In the genomic region with DNA sequence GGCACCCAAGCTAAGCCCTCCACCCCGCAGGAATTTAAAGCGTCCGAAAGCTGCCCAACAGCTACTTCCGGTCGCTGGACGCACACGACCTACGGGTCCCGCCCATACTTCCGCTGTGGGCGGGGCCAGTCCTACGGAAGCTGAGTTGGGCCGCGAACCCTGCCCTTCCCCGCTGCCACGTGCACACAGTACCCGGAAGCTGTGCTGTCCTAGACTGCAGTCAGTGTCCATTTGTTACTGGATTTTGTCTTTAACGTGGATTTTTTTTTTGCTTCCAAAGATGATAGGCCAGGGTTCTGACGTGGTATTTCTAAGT, we compare ENCODE assay signal across 8 mouse cellular contexts. TPM values are rescaled to one million over a fixed set of nuclear protein-coding genes. Genes with fewer than 3 reads are reported as not detected.
DNase-seq lines count a peak whose midpoint lies in the region; ATAC-seq and TF ChIP-seq lines count a peak whose summit lies in the region.

TSS of gene Cdk7 (minus strand) at position 79 of the 316 bp plus-strand sequence.

- 0 out of 2 replicates have a peak, but pooled peaks have one; percentile 12 for TF ChIP-seq EP300 in CH12.LX (IDR thresholded peaks at IDR 0.05; ENCODE audit: low read length)
- TF ChIP-seq EP300 in heart, postnatal 0 days (IDR thresholded peaks at IDR 0.05; ENCODE audit: low read depth): peak; percentile 88

- H3K9ac ChIP-seq in CH12.LX (ENCODE audit: insufficient read depth, low read depth): peak within 1 kb of the TSS; percentile 95
- peak within 1 kb of the TSS; percentile 88 for H3K9ac ChIP-seq in forebrain, embryonic 12.5 days
- peak within 1 kb of the TSS; percentile 92 for H3K9ac ChIP-seq in heart, postnatal 0 days (replicated peaks; ENCODE audit: low read depth, low read length)
- H3K9ac ChIP-seq in liver, embryonic 16.5 days (ENCODE audit: low read depth, low read length): peak within 1 kb of the TSS; percentile 74
- peak within 1 kb of the TSS; percentile 87 for H3K9ac ChIP-seq in neural tube, embryonic 13.5 days

- H3K4me2 ChIP-seq in CH12.LX (ENCODE audit: insufficient read depth, low read depth, poor library complexity, severe bottlenecking): peak within 1 kb of the TSS; percentile 93
- peak within 1 kb of the TSS; percentile 90 for H3K4me2 ChIP-seq in forebrain, embryonic 12.5 days
- H3K4me2 ChIP-seq in heart, postnatal 0 days (ENCODE audit: low read depth, low read length): peak within 1 kb of the TSS; percentile 94
- peak within 1 kb of the TSS; percentile 77 for H3K4me2 ChIP-seq in liver, embryonic 16.5 days (ENCODE audit: low read depth, low read length)
- peak within 1 kb of the TSS; percentile 92 for H3K4me2 ChIP-seq in neural tube, embryonic 13.5 days

- TF ChIP-seq CTCF in CH12.LX (conservative IDR thresholded peaks at IDR 0.05 in 1 of 2, IDR thresholded peaks at IDR 0.05 in 1 of 2; ENCODE audit: low read depth in 2 of 2, low read length in 2 of 2): no peak
- TF ChIP-seq CTCF in heart, postnatal 0 days (IDR thresholded peaks at IDR 0.05; ENCODE audit: low read depth): no peak
- TF ChIP-seq CTCF in testis, adult 2 months (IDR thresholded peaks at IDR 0.05; ENCODE audit: control insufficient read depth, insufficient read depth, insufficient replicate concordance, low read depth, low read length): no peak

- 0% methylated on average over 19 of the region's 19 CpGs for WGBS in forebrain, embryonic 12.5 days
- WGBS in heart, postnatal 0 days: under 1% methylated on average over 19 of the region's 19 CpGs
- WGBS in liver, embryonic 16.5 days (ENCODE audit: insufficient replicate concordance): under 1% methylated on average over 19 of the region's 19 CpGs
- under 1% methylated on average over 19 of the region's 19 CpGs for WGBS in neural tube, embryonic 13.5 days

- H3K27me3 ChIP-seq in CH12.LX (replicated peaks): no peaks in the 10 kb centered on the region
- no peaks in the 10 kb centered on the region for H3K27me3 ChIP-seq in forebrain, embryonic 12.5 days
- no peaks in the 10 kb centered on the region for H3K27me3 ChIP-seq in heart, postnatal 0 days (ENCODE audit: control insufficient read depth, insufficient read depth, low read length)
- no peaks in the 10 kb centered on the region for H3K27me3 ChIP-seq in liver, embryonic 16.5 days (ENCODE audit: control insufficient read depth, insufficient read depth, low read depth, low read length)
- H3K27me3 ChIP-seq in neural tube, embryonic 13.5 days: no peaks in the 10 kb centered on the region
- H3K27me3 ChIP-seq in testis, adult 2 months (ENCODE audit: control insufficient read depth, insufficient read depth, low read length): no peaks in the 10 kb centered on the region

- DNase-seq in CH12.LX (ENCODE audit: extremely low read depth): peak; percentile 95
- DNase-seq in c-Kit-positive CD71-positive TER-119-negative erythroid progenitor cells, embryonic 14.5 days (ENCODE audit: low read depth): peak; percentile 92
- peak; percentile 96 for DNase-seq in heart, postnatal 0 days (ENCODE audit: low spot score)
- peak; percentile 96 to 97 for DNase-seq in kidney, postnatal 4 days

- in situ Hi-C loops in CH12.LX (cut with MboI; ENCODE audit: low pct_ligation_motif_present, low pct_unique_long_range_greater_than_20kb, low sequenced_read_pairs): no loop called here

- peak; percentile 88 for TF ChIP-seq POLR2A in CH12.LX (IDR thresholded peaks at IDR 0.05; ENCODE audit: low read depth, low read length)
- TF ChIP-seq POLR2A in testis, adult 2 months (IDR thresholded peaks at IDR 0.05; ENCODE audit: control insufficient read depth, low read depth, low read length): peak; percentile 59; the same call in 1 of the 2 replicates

- H3K4me3 ChIP-seq in CH12.LX (replicated peaks in 1 of 3; ENCODE audit: low read depth in 2 of 3, low read length in 2 of 3, poor library complexity in 1 of 3): peak within 1 kb of the TSS; percentile 81 to 100 (median 82)
- H3K4me3 ChIP-seq in forebrain, embryonic 12.5 days (replicated peaks): peak within 1 kb of the TSS; percentile 87
- H3K4me3 ChIP-seq in heart, postnatal 0 days (ENCODE audit: low read depth, low read length): peak within 1 kb of the TSS; percentile 97
- H3K4me3 ChIP-seq in liver, embryonic 16.5 days (ENCODE audit: low read depth, low read length): peak within 1 kb of the TSS; percentile 74
- H3K4me3 ChIP-seq in neural tube, embryonic 13.5 days: peak within 1 kb of the TSS; percentile 66
- H3K4me3 ChIP-seq in testis, adult 2 months (ENCODE audit: control insufficient read depth, low read depth, low read length): peak within 1 kb of the TSS; percentile 93

- H3K79me2 ChIP-seq in CH12.LX (replicated peaks; ENCODE audit: control insufficient read depth, extremely low read depth, insufficient read depth, poor library complexity, severe bottlenecking): peaks cover 36% of the 10 kb centered on the region

- peak; percentile 100 for ATAC-seq in forebrain, embryonic 12.5 days (ENCODE audit: low FRiP score)
- ATAC-seq in heart, postnatal 0 days (ENCODE audit: insufficient read depth, low read depth): peak; percentile 98
- ATAC-seq in liver, embryonic 16.5 days (ENCODE audit: low read depth): peak; percentile 99
- ATAC-seq in neural tube, embryonic 13.5 days (ENCODE audit: low read depth): peak; percentile 99

- TF ChIP-seq RAD21 in CH12.LX (IDR thresholded peaks at IDR 0.05; ENCODE audit: low read depth, low read length): no peak

- no peaks in the 10 kb centered on the region for H3K9me3 ChIP-seq in CH12.LX (replicated peaks; ENCODE audit: low read length)
- H3K9me3 ChIP-seq in forebrain, embryonic 12.5 days: no peaks in the 10 kb centered on the region
- H3K9me3 ChIP-seq in heart, postnatal 0 days (replicated peaks; ENCODE audit: control insufficient read depth, low read length): no peaks in the 10 kb centered on the region
- H3K9me3 ChIP-seq in liver, embryonic 16.5 days (replicated peaks; ENCODE audit: control insufficient read depth, low read length): no peaks in the 10 kb centered on the region
- H3K9me3 ChIP-seq in neural tube, embryonic 13.5 days: no peaks in the 10 kb centered on the region

- H3K4me1 ChIP-seq in CH12.LX (ENCODE audit: control insufficient read depth in 1 of 2, insufficient read depth in 2 of 2): peaks cover 0 to 14% of the 10 kb centered on the region in 2 experiments; a peak in 2 of 4 replicates
- H3K4me1 ChIP-seq in forebrain, embryonic 12.5 days: peaks cover 16% of the 10 kb centered on the region
- H3K4me1 ChIP-seq in heart, postnatal 0 days (ENCODE audit: control insufficient read depth, insufficient read depth): peaks cover 15% of the 10 kb centered on the region; the same call in 1 of the 2 replicates
- H3K4me1 ChIP-seq in liver, embryonic 16.5 days (ENCODE audit: control insufficient read depth, low read depth, low read length): peaks cover 21% of the 10 kb centered on the region
- peaks cover 22% of the 10 kb centered on the region for H3K4me1 ChIP-seq in neural tube, embryonic 13.5 days (replicated peaks)
- H3K4me1 ChIP-seq in testis, adult 2 months (ENCODE audit: control insufficient read depth, insufficient read depth, low read length): no peaks in the 10 kb centered on the region

- dilution Hi-C loops in CH12.LX (cut with MboI; ENCODE audit: extremely low pct_ligation_motif_present, extremely low pct_unique_long_range_greater_than_20kb, low sequenced_read_pairs): no loop called here

- H3K36me3 ChIP-seq in CH12.LX (replicated peaks in 1 of 2; ENCODE audit: control insufficient read depth in 1 of 2, insufficient read depth in 1 of 2, low read length in 1 of 2): peaks cover 10 to 29% of the 10 kb centered on the region in 2 experiments
- peaks cover 19% of the 10 kb centered on the region for H3K36me3 ChIP-seq in forebrain, embryonic 12.5 days (replicated peaks)
- H3K36me3 ChIP-seq in heart, postnatal 0 days (replicated peaks; ENCODE audit: control insufficient read depth, insufficient read depth, low read length): peaks cover 21% of the 10 kb centered on the region
- peaks cover 11% of the 10 kb centered on the region for H3K36me3 ChIP-seq in liver, embryonic 16.5 days (ENCODE audit: control insufficient read depth, insufficient read depth)
- peaks cover 25% of the 10 kb centered on the region for H3K36me3 ChIP-seq in neural tube, embryonic 13.5 days
- no peaks in the 10 kb centered on the region; the same call in 1 of the 2 replicates for H3K36me3 ChIP-seq in testis, adult 2 months (ENCODE audit: control insufficient read depth, insufficient read depth, low read length)

- H3K27ac ChIP-seq in CH12.LX (ENCODE audit: insufficient read depth, low read depth): peak within 1 kb of the TSS; percentile 31; the same call in 1 of the 2 replicates
- H3K27ac ChIP-seq in forebrain, embryonic 12.5 days: peak within 1 kb of the TSS; percentile 91
- H3K27ac ChIP-seq in heart, postnatal 0 days (ENCODE audit: low read depth): peak within 1 kb of the TSS; percentile 99
- peak within 1 kb of the TSS; percentile 78 for H3K27ac ChIP-seq in liver, embryonic 16.5 days (ENCODE audit: low read length)
- peak within 1 kb of the TSS; percentile 86 for H3K27ac ChIP-seq in neural tube, embryonic 13.5 days (replicated peaks)
- H3K27ac ChIP-seq in testis, adult 2 months (ENCODE audit: control insufficient read depth, insufficient read depth, low read depth, low read length): peak within 1 kb of the TSS; percentile 92

TF ChIP-seq in CH12.LX, 34 proteins besides CTCF, POLR2A, EP300 and RAD21 (continues in another document):
- TF ChIP-seq CHD2 (IDR thresholded peaks at IDR 0.05; ENCODE audit: low read length) (peak; percentile 47), MYC (IDR thresholded peaks at IDR 0.05; ENCODE audit: low read depth, low read length) (peak; percentile 100), ETS1 (conservative IDR thresholded peaks at IDR 0.05; ENCODE audit: low read depth, low read length) (peak; percentile 41; the same call in 1 of the 2 replicates), CHD1 (IDR thresholded peaks at IDR 0.05; ENCODE audit: low read depth, low read length) (no peak), TCF12 (IDR thresholded peaks at IDR 0.05; ENCODE audit: low read depth, low read length) (peak; percentile 84), KAT2A (IDR thresholded peaks at IDR 0.05; ENCODE audit: insufficient replicate concordance, low read length) (peak; percentile 87; the same call in 1 of the 2 replicates), SMC3 (IDR thresholded peaks at IDR 0.05; ENCODE audit: low read depth, low read length) (no peak), MAZ (IDR thresholded peaks at IDR 0.05; ENCODE audit: low read depth, low read length) (0 out of 2 replicates have a peak, but pooled peaks have one; percentile 40)

RNA-seq across cellular contexts. Expression of gene Cdk7, which starts in this region (rescaled TPM):
- total RNA-seq in CH12.LX (2012; rRNA removed) (29.4 and 42.6 TPM in 2 replicates), CH12.LX (2014; rRNA removed) (47.8 and 53.6 TPM in 2 replicates)
- polyA plus RNA-seq in CH12.LX (2012; ENCODE audit: insufficient read length, low read depth): 56.9 and 57.4 TPM in 2 replicates
- polyA plus RNA-seq in forebrain, embryonic 12.5 days (2016; fragmentation: Nextera tagmentation; extraction: Ambion mirVana): 63.7 and 66.2 TPM in 2 replicates
- total RNA-seq in heart, postnatal 0 days (2014; rRNA removed; ENCODE audit: low replicate concordance): 21.7 and 30.0 TPM in 2 replicates
- polyA plus RNA-seq in heart, postnatal 0 days (2015; fragmentation: Nextera tagmentation; extraction: Ambion mirVana): 53.9 and 56.5 TPM in 2 replicates
- 28.7 and 31.4 TPM in 2 replicates for polyA plus RNA-seq in liver, embryonic 16.5 days (2015; fragmentation: Nextera tagmentation; extraction: Ambion mirVana)
- 49.0 and 49.6 TPM in 2 replicates for polyA plus RNA-seq in neural tube, embryonic 13.5 days (2015; fragmentation: Nextera tagmentation; extraction: Ambion mirVana)
- 11.8 and 11.9 TPM in 2 replicates for polyA plus RNA-seq in testis, adult 2 months (2012; rRNA removed)

Comparison
In these comparisons a context has a peak if more than half of its experiments do, and no peak if none do; other contexts are left out.
1. Peak in every context shown above with its lines: DNase-seq, ATAC-seq, H3K4me3 ChIP-seq and H3K27ac ChIP-seq.
2. H3K27ac ChIP-seq: peak in every context shown above with its lines; median percentile 99 in heart, postnatal 0 days; 92 in testis, adult 2 months; 91 in forebrain, embryonic 12.5 days; 86 in neural tube, embryonic 13.5 days; 78 in liver, embryonic 16.5 days; 31 in CH12.LX.